Mouse (Mus musculus) lung, postnatal 0 days (tissue): ENCODE measurements around the gene Pla2g15. TPM values are rescaled to one million over a fixed set of nuclear protein-coding genes. Genes with fewer than 3 reads are reported as not detected.
A peak's percentile ranks its signal among the peaks of the same experiment; 100 is the strongest.

Source experiments
- ATAC-seq: fragments of 200-750 bp; cut with Nextera tagmentation; 2 replicates; pipeline ENCODE4 v1.8.0; 2017; ENCODE audit warnings: moderate library complexity
- DNase-seq: peaks from one replicate; pipeline ENCODE4 v3.0.0-alpha.2; 2016; ENCODE audit warnings: low spot score
- H3K27ac ChIP-seq: fragments of 300-500 bp; sonication (generic); 2 replicates; pipeline ENCODE4 v1.5.1; 2014; ENCODE audit warnings: antibody characterized with exemption, mild to moderate bottlenecking, low read length, mixed read lengths
- H3K27me3 ChIP-seq: fragments of 300-500 bp; sonication (generic); replicated peaks from 2 replicates; pipeline ENCODE4 v1.6.1; 2014; ENCODE audit warnings: low read length, mixed read lengths; ENCODE audit not compliant: insufficient read depth
- H3K36me3 ChIP-seq: fragments of 300-500 bp; sonication (generic); 2 replicates; pipeline ENCODE4 v1.6.1; 2014; ENCODE audit warnings: low read length, mixed read lengths; ENCODE audit not compliant: insufficient read depth
- H3K4me1 ChIP-seq: fragments of 300-500 bp; sonication (generic); 2 replicates; pipeline ENCODE4 v1.6.1; 2014; ENCODE audit warnings: antibody characterized with exemption, low read depth, low read length, mixed read lengths; ENCODE audit not compliant: insufficient read depth
- H3K4me2 ChIP-seq: fragments of 300-500 bp; sonication (generic); replicated peaks from 2 replicates; pipeline ENCODE4 v1.6.1; 2014; ENCODE audit warnings: low read depth, mild to moderate bottlenecking, low read length, moderate library complexity, mixed read lengths
- H3K4me3 ChIP-seq: fragments of 300-500 bp; sonication (generic); 2 replicates; pipeline ENCODE4 v1.5.1; 2014; ENCODE audit warnings: low read depth, low read length
- H3K9ac ChIP-seq: fragments of 300-500 bp; sonication (generic); replicated peaks from 2 replicates; pipeline ENCODE4 v1.6.1; 2014; ENCODE audit warnings: low read depth, mild to moderate bottlenecking
- H3K9me3 ChIP-seq: fragments of 300-500 bp; sonication (generic); 2 replicates; pipeline ENCODE4 v1.6.1; 2016; ENCODE audit warnings: low read length, mixed read lengths
- CTCF ChIP-seq: IDR thresholded peaks from 2 replicates; pipeline ENCODE4 v1.5.1; 2016; ENCODE audit warnings: antibody characterized with exemption, mild to moderate bottlenecking
- EP300 ChIP-seq: IDR thresholded peaks from 2 replicates; pipeline ENCODE4 v1.6.1; 2016; ENCODE audit warnings: antibody characterized with exemption, mild to moderate bottlenecking, control low read depth
- WGBS: fragments of 180-500 bp; shearing (Covaris S2); extraction: QIAGEN DNeasy Blood & Tissue Kit; methylation state at CpG from one replicate; pipeline ENCODE4 v1.1.7; 2014; 5-methylcytosine and 5-hydroxymethylcytosine counted together
- polyA plus RNA-seq: library from polyadenylated mRNA; unstranded; fragments of >200 nt; fragmentation: Nextera tagmentation; extraction: Ambion mirVana; gene quantifications from 2 replicates; pipeline ENCODE4 v1.2.1, GENCODE M21; 2015

The Pla2g15 gene
- polyA plus RNA-seq, 1 experiment from 2014 or later = 10.8 TPM

DNA sequence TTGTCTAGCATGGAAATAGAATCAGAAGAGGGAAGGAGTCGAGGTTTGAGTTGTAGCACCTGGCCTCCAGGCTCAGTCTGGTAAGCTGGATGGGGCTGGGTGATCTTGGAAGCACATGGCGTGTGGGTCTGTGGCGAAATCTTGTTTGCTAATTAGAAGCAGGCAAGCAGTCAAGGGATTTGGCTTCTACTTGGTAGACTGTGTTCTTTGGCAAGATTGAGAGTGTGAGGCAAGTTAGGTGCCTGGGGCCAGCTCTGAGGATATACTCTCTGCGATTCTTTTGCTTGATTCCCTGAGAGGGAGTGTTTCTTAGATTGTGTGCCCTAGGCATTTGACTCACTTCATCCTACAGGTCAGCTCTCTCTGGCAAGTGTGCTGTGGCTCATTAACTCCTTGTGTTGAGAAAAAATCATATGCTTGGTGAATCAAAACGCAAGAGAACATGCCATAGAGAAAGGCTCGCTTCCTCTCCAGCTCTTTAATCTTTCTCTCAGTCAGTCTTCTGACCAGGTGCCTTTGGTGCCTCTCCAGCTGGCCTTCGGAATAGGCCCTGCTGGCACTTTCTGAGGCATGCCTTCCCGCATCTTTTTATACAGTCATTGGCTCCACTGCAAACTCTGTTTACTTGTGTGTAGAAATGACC is 35.5 kb downstream of the Pla2g15 start:
- Histone ChIP-seq H3K36me3 (no peaks in the 10 kb centered on the region), H3K4me3 (no peak overlapping the region), H3K9ac (no peak overlapping the region), H3K9me3 (no peaks in the 10 kb centered on the region), H3K4me1 (no peaks in the 10 kb centered on the region), H3K4me2 (no peak overlapping the region), H3K27me3 (no peaks in the 10 kb centered on the region), H3K27ac (no peak overlapping the region)
- DNase-seq (peak; percentile 41), ATAC-seq (peak; percentile 25; the same call in 1 of the 2 replicates)
- no peak for TF ChIP-seq CTCF
- no peak for TF ChIP-seq EP300
- 76% methylated on average over 8 of the region's 8 CpGs for WGBS

DNA sequence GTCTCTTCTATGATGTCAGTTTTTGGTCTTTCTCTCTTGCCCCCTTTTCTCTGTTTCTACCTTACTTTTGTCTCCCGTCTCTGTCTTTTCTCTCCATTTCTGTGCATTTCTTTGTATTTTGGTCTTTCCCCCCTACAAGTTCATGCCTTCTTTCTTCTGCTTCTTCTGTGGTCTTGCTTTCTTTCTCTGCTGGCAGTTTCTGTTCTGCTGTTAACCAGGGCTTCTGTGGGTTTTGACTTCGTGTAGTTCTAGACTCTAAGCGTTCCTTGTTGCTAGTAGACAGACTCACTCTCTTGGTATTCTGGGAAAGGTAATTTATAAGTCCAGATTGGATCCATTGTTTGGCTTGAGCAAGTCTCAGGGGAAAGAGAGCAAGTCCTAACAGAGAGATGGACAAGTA is 36.2 kb downstream of the Pla2g15 start:
- 89% methylated on average over 3 of the region's 3 CpGs for WGBS
- TF ChIP-seq CTCF (no peak), EP300 (no peak)

DNA sequence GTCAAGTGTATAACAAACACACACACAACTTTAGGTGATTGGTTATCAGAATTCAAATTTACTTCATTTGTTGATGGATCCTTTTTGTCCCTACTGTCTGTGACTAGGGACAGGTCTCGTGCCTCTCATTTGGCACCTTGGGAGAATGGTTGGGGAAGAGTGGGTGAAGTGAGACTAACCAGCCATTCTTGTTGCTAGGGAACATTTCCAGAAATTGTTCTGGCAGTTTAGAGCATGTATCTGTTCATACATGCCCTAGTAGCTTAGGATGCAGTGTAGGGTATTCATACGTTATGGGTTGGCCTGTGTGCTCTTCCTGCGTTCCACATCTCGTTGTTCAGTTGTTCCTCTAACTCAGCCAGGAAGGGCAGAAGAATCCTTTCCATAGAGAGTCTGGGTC is 39.0 kb downstream of the Pla2g15 start:
- Histone ChIP-seq H3K4me2 (no peak overlapping the region), H3K4me3 (no peak overlapping the region), H3K27ac (no peak overlapping the region), H3K4me1 (no peaks in the 10 kb centered on the region), H3K27me3 (no peaks in the 10 kb centered on the region), H3K36me3 (no peaks in the 10 kb centered on the region), H3K9me3 (no peaks in the 10 kb centered on the region), H3K9ac (no peak overlapping the region)
- no peak for ATAC-seq
- WGBS = 85% methylated on average over 4 of the region's 4 CpGs
- DNase-seq = no peak
- TF ChIP-seq CTCF (no peak), EP300 (no peak)

More for the DNA sequence above, 36.2 kb downstream of the Pla2g15 start:
- DNase-seq (no peak), ATAC-seq (no peak)
- H3K4me2 ChIP-seq = no peak overlapping the region
- no peak overlapping the region for H3K4me3 ChIP-seq
- H3K9me3 ChIP-seq = no peaks in the 10 kb centered on the region
- H3K36me3 ChIP-seq = no peaks in the 10 kb centered on the region
- no peak overlapping the region for H3K27ac ChIP-seq
- no peak overlapping the region for H3K9ac ChIP-seq
- no peaks in the 10 kb centered on the region for H3K27me3 ChIP-seq
- H3K4me1 ChIP-seq = no peaks in the 10 kb centered on the region

DNA sequence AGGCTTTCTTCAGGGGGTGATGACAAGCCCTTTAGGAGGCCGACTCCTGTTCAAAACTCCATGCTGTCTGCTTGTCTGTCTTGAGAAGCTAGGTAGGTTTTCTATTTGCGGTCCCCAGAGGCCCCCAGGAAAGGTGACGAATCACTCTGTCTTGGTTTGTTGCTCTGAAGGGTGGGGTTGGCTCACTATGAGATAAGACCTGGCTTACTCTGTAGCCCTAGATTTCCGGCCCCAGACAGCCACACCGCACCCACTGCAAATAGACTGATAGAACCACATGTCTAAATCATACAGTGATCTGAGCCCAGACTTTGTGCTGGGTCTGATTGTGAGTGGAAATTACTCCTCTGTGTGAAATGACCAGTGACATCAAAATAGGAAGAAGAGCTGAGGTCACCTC is 41.4 kb downstream of the Pla2g15 start:
- DNase-seq = no peak
- Histone ChIP-seq H3K9ac (no peak overlapping the region), H3K4me3 (no peak overlapping the region), H3K36me3 (0 out of 2 replicates have a peak, but pooled peaks cover 8% of the 10 kb centered on the region), H3K4me2 (no peak overlapping the region), H3K9me3 (no peaks in the 10 kb centered on the region), H3K27me3 (no peaks in the 10 kb centered on the region), H3K4me1 (no peaks in the 10 kb centered on the region), H3K27ac (no peak overlapping the region)
- no peak for TF ChIP-seq EP300
- no peak for TF ChIP-seq CTCF
- no peak for ATAC-seq
- WGBS = 78% methylated on average over 5 of the region's 5 CpGs

DNA sequence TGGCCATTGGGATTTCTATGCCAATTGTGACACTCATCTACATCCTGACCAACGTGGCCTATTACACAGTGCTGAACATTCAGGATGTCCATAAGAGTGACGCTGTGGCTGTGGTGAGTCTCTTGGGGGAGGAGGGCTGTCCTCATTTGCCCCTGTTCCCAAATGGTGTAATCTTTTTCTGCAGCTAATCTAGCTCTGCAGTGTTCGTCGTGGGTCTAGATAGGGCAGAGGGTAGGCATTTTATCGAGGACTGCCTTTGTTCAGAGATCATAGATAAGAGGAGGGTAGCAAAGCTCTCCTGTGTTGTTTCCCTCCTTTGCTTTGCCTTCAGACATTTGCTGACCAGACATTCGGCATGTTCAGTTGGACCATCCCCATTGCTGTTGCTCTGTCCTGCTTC is 43.0 kb downstream of the Pla2g15 start:
- ATAC-seq = no peak
- no peak overlapping the region for H3K27ac ChIP-seq
- DNase-seq = no peak
- TF ChIP-seq CTCF (no peak), EP300 (no peak)
- H3K9ac ChIP-seq = no peak overlapping the region
- no peaks in the 10 kb centered on the region for H3K27me3 ChIP-seq
- no peaks in the 10 kb centered on the region for H3K9me3 ChIP-seq
- no peak overlapping the region for H3K4me3 ChIP-seq
- H3K4me2 ChIP-seq = no peak overlapping the region
- 0 out of 2 replicates have a peak, but pooled peaks cover 8% of the 10 kb centered on the region for H3K36me3 ChIP-seq
- no peaks in the 10 kb centered on the region for H3K4me1 ChIP-seq
- 83% methylated on average over 6 of the region's 6 CpGs for WGBS

DNA sequence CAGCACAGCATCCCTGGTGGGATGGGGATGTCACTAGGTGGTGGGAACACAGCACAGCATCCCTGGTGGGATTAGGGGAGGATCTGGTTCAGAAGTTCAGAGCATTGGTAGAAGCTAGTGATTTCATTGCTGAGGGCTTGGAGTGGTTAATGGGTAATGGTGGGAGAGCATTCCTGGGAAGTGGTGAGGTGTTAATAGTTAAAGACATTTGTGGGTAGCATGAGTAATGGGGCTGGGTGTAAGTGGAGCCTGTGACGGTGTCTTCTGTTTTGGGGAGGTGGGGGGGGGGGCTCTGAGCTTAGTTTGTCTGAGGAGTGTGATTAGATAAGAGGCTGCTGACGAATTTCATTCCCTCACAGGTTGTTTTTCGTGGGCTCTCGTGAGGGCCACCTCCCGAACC is 43.9 kb downstream of the Pla2g15 start:
- H3K4me3 ChIP-seq = no peak overlapping the region
- no peaks in the 10 kb centered on the region for H3K27me3 ChIP-seq
- ATAC-seq (no peak), DNase-seq (no peak)
- no peaks in the 10 kb centered on the region for H3K9me3 ChIP-seq
- no peaks in the 10 kb centered on the region for H3K4me1 ChIP-seq
- H3K36me3 ChIP-seq = 0 out of 2 replicates have a peak, but pooled peaks cover 8% of the 10 kb centered on the region
- no peak overlapping the region for H3K27ac ChIP-seq
- TF ChIP-seq EP300 (no peak), CTCF (no peak)
- WGBS = 77% methylated on average over 5 of the region's 5 CpGs
- no peak overlapping the region for H3K9ac ChIP-seq
- no peak overlapping the region for H3K4me2 ChIP-seq
